Comparison of ENCODE assay signal across 8 mouse cellular contexts in the genomic region with DNA sequence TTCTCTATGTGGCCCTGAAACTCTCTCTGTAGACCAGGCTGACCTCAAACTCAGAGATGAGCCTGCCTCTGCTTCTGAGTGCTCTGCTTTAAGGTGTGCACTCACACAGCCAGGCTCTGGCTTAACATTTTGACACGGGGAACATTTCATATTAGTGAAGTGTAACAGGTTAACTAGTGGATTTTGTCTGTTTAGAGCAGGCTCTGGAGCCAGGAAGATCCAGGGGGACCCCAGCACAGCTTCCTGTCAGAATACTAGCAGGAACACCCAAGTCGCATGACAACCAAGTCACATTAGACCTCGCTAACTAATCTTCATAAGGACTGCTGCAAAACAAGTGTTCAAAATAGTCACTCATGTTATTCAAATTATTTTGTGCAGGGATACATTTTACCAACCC. TPM values are rescaled to one million over a fixed set of nuclear protein-coding genes. Genes with fewer than 3 reads are reported as not detected.
A peak's percentile ranks its signal among the peaks of the same experiment; 100 is the strongest.
DNase-seq lines count a peak whose midpoint lies in the region; ATAC-seq and TF ChIP-seq lines count a peak whose summit lies in the region.

No protein-coding gene starts in this region.

- H3K4me3 ChIP-seq in lung, embryonic 14.5 days (ENCODE audit: low read depth, low read length) = peak overlapping the region; percentile 79
- H3K4me3 ChIP-seq in embryonic facial prominence, embryonic 11.5 days (ENCODE audit: low read depth, low read length) = peak overlapping the region; percentile 79
- H3K4me3 ChIP-seq in hindbrain, embryonic 16.5 days (ENCODE audit: low read length) = peak overlapping the region; percentile 92
- H3K4me3 ChIP-seq in myocyte = peak overlapping the region; percentile 54

- 32% methylated on average over 3 of the region's 3 CpGs for WGBS in lung, embryonic 14.5 days
- WGBS in embryonic facial prominence, embryonic 11.5 days = 31% methylated on average over 3 of the region's 3 CpGs
- 25% methylated on average over 3 of the region's 3 CpGs for WGBS in hindbrain, embryonic 16.5 days

- peaks cover 3% of the 10 kb centered on the region; the same call in 1 of the 2 replicates for H3K4me1 ChIP-seq in lung, embryonic 14.5 days (ENCODE audit: insufficient read depth)
- no peaks in the 10 kb centered on the region for H3K4me1 ChIP-seq in embryonic facial prominence, embryonic 11.5 days (ENCODE audit: control insufficient read depth, insufficient read depth, low read length)
- H3K4me1 ChIP-seq in hindbrain, embryonic 16.5 days (ENCODE audit: control insufficient read depth, insufficient read depth, low read depth, low read length) = peaks cover 5% of the 10 kb centered on the region

- ATAC-seq in lung, embryonic 14.5 days (ENCODE audit: insufficient read depth) = no peak
- ATAC-seq in embryonic facial prominence, embryonic 11.5 days (replicated peaks; ENCODE audit: insufficient number of reproducible peaks, low FRiP score, low TSS enrichment, low read depth) = no peak
- ATAC-seq in hindbrain, embryonic 16.5 days = no peak

- peak overlapping the region; percentile 49 for H3ac ChIP-seq in myocyte (ENCODE audit: control insufficient read depth, insufficient read length)

- peak overlapping the region; percentile 82 for H3K4me2 ChIP-seq in lung, embryonic 14.5 days
- peak overlapping the region; percentile 63 for H3K4me2 ChIP-seq in embryonic facial prominence, embryonic 11.5 days (ENCODE audit: low read depth, low read length)
- H3K4me2 ChIP-seq in hindbrain, embryonic 16.5 days (ENCODE audit: low read length) = peak overlapping the region; percentile 68
- H3K4me2 ChIP-seq in myocyte (ENCODE audit: low read depth) = peak overlapping the region; percentile 96

- TF ChIP-seq POLR2A in myocyte (IDR thresholded peaks at IDR 0.05; ENCODE audit: insufficient read length, low read depth) = no peak

- no peaks in the 10 kb centered on the region for H3K36me3 ChIP-seq in lung, embryonic 14.5 days (ENCODE audit: insufficient read depth)
- no peaks in the 10 kb centered on the region for H3K36me3 ChIP-seq in embryonic facial prominence, embryonic 11.5 days (replicated peaks; ENCODE audit: control insufficient read depth, insufficient read depth, low read depth, low read length)
- H3K36me3 ChIP-seq in hindbrain, embryonic 16.5 days (ENCODE audit: control insufficient read depth, insufficient read depth, low read length) = no peaks in the 10 kb centered on the region
- H3K36me3 ChIP-seq in myocyte (ENCODE audit: control insufficient read depth, insufficient read depth) = no peaks in the 10 kb centered on the region

- peak overlapping the region; percentile 90 for H3K27ac ChIP-seq in lung, embryonic 14.5 days (ENCODE audit: low read depth)
- H3K27ac ChIP-seq in embryonic facial prominence, embryonic 11.5 days (replicated peaks; ENCODE audit: low read depth, low read length) = no peak overlapping the region
- H3K27ac ChIP-seq in hindbrain, embryonic 16.5 days (ENCODE audit: low read depth, low read length) = no peak overlapping the region; the same call in 1 of the 2 replicates

- H3K27me3 ChIP-seq in lung, embryonic 14.5 days (ENCODE audit: insufficient read depth, low read length) = no peaks in the 10 kb centered on the region
- H3K27me3 ChIP-seq in embryonic facial prominence, embryonic 11.5 days (ENCODE audit: control insufficient read depth, insufficient read depth, low read length) = no peaks in the 10 kb centered on the region
- no peaks in the 10 kb centered on the region for H3K27me3 ChIP-seq in hindbrain, embryonic 16.5 days (replicated peaks; ENCODE audit: control insufficient read depth, insufficient read depth, low read length)
- H3K27me3 ChIP-seq in myocyte (ENCODE audit: control insufficient read depth, insufficient read depth, insufficient read length) = peaks cover 3% of the 10 kb centered on the region

- no peak for TF ChIP-seq CTCF in lung, embryonic 14.5 days (IDR thresholded peaks at IDR 0.05; ENCODE audit: low read depth)

- peak overlapping the region; percentile 69 for H3K9ac ChIP-seq in lung, embryonic 14.5 days
- H3K9ac ChIP-seq in embryonic facial prominence, embryonic 11.5 days (replicated peaks; ENCODE audit: low read length) = peak overlapping the region; percentile 71
- H3K9ac ChIP-seq in hindbrain, embryonic 16.5 days (ENCODE audit: low read depth, low read length) = peak overlapping the region; percentile 89; the same call in 1 of the 2 replicates

- H3K9me3 ChIP-seq in lung, embryonic 14.5 days (ENCODE audit: low read depth, low read length) = no peaks in the 10 kb centered on the region
- no peaks in the 10 kb centered on the region for H3K9me3 ChIP-seq in embryonic facial prominence, embryonic 11.5 days (replicated peaks; ENCODE audit: control insufficient read depth, low read length)
- H3K9me3 ChIP-seq in hindbrain, embryonic 16.5 days (ENCODE audit: control insufficient read depth, low read length) = no peaks in the 10 kb centered on the region

- no peak for DNase-seq in lung, embryonic 14.5 days
- DNase-seq in lung, adult 18-20 months = no peak
- DNase-seq in embryonic facial prominence, embryonic 11.5 days (ENCODE audit: low spot score) = no peak
- no peak for DNase-seq in layer of hippocampus, postnatal 25 days (ENCODE audit: extremely low spot score in 1 of 2, low spot score in 1 of 2)
- no peak for DNase-seq in urinary bladder, postnatal 25 days (ENCODE audit: low spot score)
- no peak for DNase-seq in left cerebral cortex, postnatal 36 days (ENCODE audit: low spot score in 2 of 2)

- intact Hi-C loops in left cerebral cortex, postnatal 36 days (cut with DNase I) = no loop called here

- H3K79me2 ChIP-seq in myocyte (ENCODE audit: control insufficient read depth, insufficient read depth) = peaks cover 40% of the 10 kb centered on the region

TF ChIP-seq in myocyte, 11 proteins besides CTCF, POLR2A, EP300 and RAD21:
- TF ChIP-seq REST (IDR thresholded peaks at IDR 0.05; ENCODE audit: insufficient read depth, insufficient read length) = no peak
- TF ChIP-seq MAX (IDR thresholded peaks at IDR 0.05; ENCODE audit: low read depth) = no peak
- TF ChIP-seq MYOD1 (IDR thresholded peaks at IDR 0.05; ENCODE audit: control insufficient read depth in 1 of 3, insufficient read length in 2 of 3, low read depth in 2 of 3) = no peak
- TF ChIP-seq SRF (IDR thresholded peaks at IDR 0.05; ENCODE audit: control insufficient read depth, insufficient read length, low read depth) = no peak

RNA-seq across cellular contexts. Expression of gene Ogdh, which starts 0.6 kb away (rescaled TPM):
- polyA plus RNA-seq in lung, embryonic 14.5 days (2014; fragmentation: Nextera tagmentation; extraction: Ambion mirVana) = 105 TPM in 2 replicates
- polyA plus RNA-seq in embryonic facial prominence, embryonic 11.5 days (2014; fragmentation: Nextera tagmentation; extraction: Ambion mirVana) = 75.3 and 82.5 TPM in 2 replicates
- 142 and 153 TPM in 2 replicates for polyA plus RNA-seq in hindbrain, embryonic 16.5 days (2015; fragmentation: Nextera tagmentation; extraction: Ambion mirVana)
- polyA plus RNA-seq in myocyte (2012; fragmentation: generic; extraction: Trizol) = 127 TPM
- total RNA-seq in layer of hippocampus, postnatal 25 days (2021) = 100 to 1,000 TPM; 229 to 239 TPM
- total RNA-seq in left cerebral cortex, postnatal 36 days (2021) = 100 to 1,000 TPM; 245 to 252 TPM

RNA-seq across cellular contexts. Expression of gene Tmed4, which starts 16.2 kb away (rescaled TPM):
- 79.2 and 91.0 TPM in 2 replicates for polyA plus RNA-seq in lung, embryonic 14.5 days (2014; fragmentation: Nextera tagmentation; extraction: Ambion mirVana)
- 131 and 135 TPM in 2 replicates for polyA plus RNA-seq in embryonic facial prominence, embryonic 11.5 days (2014; fragmentation: Nextera tagmentation; extraction: Ambion mirVana)
- polyA plus RNA-seq in hindbrain, embryonic 16.5 days (2015; fragmentation: Nextera tagmentation; extraction: Ambion mirVana) = 111 and 119 TPM in 2 replicates
- 66.9 TPM for polyA plus RNA-seq in myocyte (2012; fragmentation: generic; extraction: Trizol)
- total RNA-seq in layer of hippocampus, postnatal 25 days (2021) = 100 to 1,000 TPM; 102 TPM
- total RNA-seq in left cerebral cortex, postnatal 36 days (2021) = 10 to 100 TPM; 86.8 to 99.1 TPM

RNA-seq across cellular contexts. Expression of gene Ddx56, which starts 23.3 kb away (rescaled TPM):
- 102 and 106 TPM in 2 replicates for polyA plus RNA-seq in lung, embryonic 14.5 days (2014; fragmentation: Nextera tagmentation; extraction: Ambion mirVana)
- polyA plus RNA-seq in embryonic facial prominence, embryonic 11.5 days (2014; fragmentation: Nextera tagmentation; extraction: Ambion mirVana) = 109 and 112 TPM in 2 replicates
- 69.5 and 71.3 TPM in 2 replicates for polyA plus RNA-seq in hindbrain, embryonic 16.5 days (2015; fragmentation: Nextera tagmentation; extraction: Ambion mirVana)
- 55.7 TPM for polyA plus RNA-seq in myocyte (2012; fragmentation: generic; extraction: Trizol)
- total RNA-seq in layer of hippocampus, postnatal 25 days (2021) = 10 to 100 TPM; 41.4 to 43.1 TPM
- total RNA-seq in left cerebral cortex, postnatal 36 days (2021) = 10 to 100 TPM; 45.8 to 46.5 TPM
